Mouse (Mus musculus): ENCODE measurements at regions not wholly inside any gene's neighbourhood (a gene's known extent, or its start where the extent isn't known, plus 50 kb on each side); places are given as distances from the start of the nearest gene placed in this dataset.

- TF ChIP-seq POLR2A (IDR thresholded peaks at IDR 0.05; ENCODE audit: low read depth, low read length) (no peak), CTCF (IDR thresholded peaks at IDR 0.05; ENCODE audit: extremely low read depth, insufficient read depth, insufficient read length, insufficient replicate concordance) (no peak)
Measured at GRCm38 (mm10) chr5:132848086-132848485, 304.9 kb upstream of the Auts2 start.
